Mouse (Mus musculus) thymus, postnatal 10 days (tissue): ENCODE measurements around the gene Atp8a2.
"Not testable (repeated sequence)": the region's sequence is repeated elsewhere in the genome, so short reads cannot be mapped to it uniquely, and the experiment has no call there.

Experiments used
- DNase-seq, 2 experiments: peaks; one replicate each; pipeline ENCODE4 v3.0.0; 2021; ENCODE audit warnings: low spot score in 2 of 2

The Atp8a2 gene

DNA sequence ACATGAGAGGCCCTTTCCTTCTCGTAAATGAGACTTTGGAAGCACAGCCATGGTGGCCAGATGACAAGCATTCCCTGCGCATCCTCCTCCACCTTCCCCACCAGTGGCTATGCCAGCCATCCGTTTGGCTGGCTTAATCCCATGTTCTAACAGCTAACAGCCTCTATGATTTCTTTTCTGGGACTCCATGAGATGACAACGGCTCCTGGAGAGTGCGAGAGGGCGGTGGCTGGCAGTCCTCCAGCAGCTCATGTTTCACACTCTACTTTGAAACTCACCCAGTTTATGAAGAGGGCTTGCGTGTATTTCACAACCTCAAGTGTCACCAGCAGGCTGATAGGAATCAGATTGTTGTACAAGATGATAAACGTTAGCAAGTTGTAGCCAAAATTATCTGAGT is 170.3 kb downstream of the Atp8a2 start:
- DNase-seq, result no peak

DNA sequence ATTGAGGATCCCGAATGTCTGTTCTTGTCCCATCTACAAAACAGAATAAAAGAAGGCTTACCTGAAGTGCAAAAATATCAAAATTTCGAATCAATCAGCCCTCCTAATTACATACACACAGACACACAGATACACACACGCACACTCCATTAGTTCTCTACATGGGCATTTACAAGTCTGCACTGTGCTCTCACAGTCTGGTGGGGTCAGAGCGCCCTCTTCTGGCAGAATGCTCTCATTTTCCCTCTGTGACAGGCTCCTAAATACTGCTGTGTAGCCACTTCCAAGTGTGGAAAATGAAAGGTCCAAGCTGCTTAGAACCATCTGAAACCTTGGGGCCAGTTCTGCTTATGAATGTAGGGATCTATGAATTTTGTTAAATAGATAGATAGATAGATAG is 181.1 kb downstream of the Atp8a2 start:
- peak; percentile 43 to 83 for DNase-seq

DNA sequence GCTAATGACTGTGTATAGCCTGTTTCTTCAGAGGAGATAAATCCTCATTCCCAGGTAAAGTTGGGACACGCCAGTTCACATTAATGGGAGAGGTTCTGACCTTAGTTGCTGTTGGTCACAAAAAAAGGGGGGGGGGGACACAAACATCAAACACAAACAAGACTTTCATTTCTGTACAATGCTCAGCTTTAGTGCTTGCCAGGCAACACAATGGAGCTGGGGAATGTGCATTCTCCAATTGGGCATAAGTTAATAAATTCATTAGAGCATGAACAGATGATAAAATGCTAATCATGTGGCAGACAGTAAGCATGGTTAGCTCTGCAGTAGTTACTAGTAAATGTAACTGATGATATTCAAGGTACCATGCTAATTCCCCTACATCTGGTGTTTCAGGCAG is 195.2 kb downstream of the Atp8a2 start:
- DNase-seq, result no peak

DNA sequence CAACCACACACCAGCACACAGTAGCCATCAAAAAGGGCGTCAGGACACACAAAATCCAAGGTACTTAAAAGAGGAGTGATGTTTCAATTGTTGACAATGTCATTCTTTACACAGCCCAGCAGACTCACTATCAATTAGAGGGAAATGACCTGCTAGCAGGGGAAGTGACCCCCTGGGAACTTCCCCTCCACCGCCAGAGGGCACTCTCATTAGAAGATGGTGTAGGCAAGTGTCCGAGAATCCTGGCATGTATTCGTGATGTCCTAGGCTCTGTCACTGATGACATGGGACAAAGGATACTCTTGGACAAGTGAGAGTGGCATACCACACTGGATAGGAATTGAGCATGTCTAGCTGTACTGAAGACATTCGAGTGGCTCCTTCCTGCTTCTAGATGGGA is 208.1 kb downstream of the Atp8a2 start:
- no peak for DNase-seq

DNA sequence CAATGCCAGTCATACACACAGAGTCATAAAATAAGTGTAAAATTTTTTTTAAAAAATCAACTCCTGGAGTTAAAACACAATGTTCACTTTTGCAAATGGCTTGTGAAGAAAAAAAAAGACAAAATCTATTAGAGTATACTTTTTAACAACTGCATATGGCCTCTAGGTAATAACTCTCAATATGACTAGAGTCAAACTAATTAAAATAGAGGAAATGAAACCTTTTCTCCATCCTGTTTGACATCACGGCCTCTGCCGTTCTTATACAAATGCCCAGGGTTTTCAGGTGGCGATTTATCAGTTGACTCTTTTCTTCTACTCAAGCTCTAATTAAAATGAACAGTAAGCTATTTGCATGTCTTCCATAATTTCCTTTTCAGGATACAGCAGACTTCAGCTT is 209.0 kb downstream of the Atp8a2 start:
- DNase-seq, result no peak

DNA sequence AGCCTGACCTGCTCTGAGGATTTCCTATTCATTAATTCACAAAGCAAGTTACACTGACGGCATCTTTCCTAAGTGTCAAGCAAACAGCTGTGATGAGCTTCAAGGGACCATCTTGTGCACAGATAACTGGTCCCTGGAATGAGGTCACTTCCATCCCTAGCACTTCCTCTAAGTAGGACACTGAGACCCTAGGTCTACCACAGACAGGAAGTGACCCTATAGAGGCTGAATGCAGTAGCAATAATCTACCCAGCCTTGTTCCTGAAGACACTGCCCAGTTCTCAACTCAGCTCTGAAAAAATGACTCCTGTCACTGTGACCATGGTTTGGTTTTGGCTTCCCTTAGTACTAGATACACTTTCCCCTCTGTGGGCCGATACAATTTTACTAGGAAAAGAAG is 219.0 kb downstream of the Atp8a2 start:
- no peak for DNase-seq

DNA sequence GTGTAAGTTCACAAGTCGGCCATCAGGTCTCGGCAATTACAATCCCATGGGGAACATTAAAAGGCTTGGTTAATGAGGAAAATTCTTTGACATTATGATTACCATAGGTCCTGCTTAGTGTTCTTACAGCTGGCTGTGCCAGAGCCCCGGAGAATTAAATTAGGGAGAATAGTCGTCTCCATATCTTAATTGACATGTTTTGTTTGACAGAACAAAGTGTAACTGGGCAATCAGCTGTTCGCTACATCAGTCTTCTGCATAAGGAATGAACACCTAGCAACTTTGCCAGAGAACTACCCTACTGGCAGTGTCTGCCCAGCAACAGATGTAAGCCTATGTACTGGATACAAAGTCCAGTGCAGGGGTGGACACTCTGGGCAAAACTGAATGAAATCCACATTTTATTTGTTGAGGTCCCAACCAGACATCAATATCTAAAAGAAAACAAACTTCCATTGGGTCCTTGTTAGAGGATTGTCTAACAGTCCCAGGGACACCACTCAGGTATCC is 225.7 kb downstream of the Atp8a2 start:
- DNase-seq, result no peak

DNA sequence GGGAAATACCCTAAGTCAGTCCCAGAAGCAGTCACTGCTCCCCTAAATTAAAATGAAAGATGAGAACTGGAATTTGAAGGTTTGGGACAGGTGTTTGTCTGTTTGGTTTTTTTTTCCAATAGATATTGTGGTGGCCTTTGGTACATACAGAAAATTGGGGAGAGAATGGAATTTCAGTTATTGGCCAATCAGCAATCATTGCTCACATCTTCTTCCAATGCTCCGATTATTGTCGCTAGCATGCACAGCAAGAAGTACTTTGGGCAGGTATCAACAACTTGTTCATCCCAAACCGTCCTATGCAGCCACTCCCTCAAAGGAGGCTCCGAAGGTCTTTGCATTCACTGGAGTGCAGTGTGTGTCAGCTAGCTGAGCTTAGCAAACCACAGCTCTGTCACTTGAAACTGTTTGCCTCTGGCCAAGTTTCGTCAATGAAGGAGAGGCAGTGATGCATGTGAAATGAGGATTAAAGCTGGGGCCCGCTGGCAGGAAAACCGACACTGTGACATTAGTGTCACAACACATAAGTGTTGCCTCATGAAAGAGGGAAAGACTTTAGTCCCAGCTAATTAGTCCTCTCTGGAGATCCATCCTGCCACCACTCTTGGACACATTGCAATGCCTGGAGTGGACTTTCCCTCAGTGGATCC is 227.4 kb downstream of the Atp8a2 start:
- DNase-seq, result no peak

DNA sequence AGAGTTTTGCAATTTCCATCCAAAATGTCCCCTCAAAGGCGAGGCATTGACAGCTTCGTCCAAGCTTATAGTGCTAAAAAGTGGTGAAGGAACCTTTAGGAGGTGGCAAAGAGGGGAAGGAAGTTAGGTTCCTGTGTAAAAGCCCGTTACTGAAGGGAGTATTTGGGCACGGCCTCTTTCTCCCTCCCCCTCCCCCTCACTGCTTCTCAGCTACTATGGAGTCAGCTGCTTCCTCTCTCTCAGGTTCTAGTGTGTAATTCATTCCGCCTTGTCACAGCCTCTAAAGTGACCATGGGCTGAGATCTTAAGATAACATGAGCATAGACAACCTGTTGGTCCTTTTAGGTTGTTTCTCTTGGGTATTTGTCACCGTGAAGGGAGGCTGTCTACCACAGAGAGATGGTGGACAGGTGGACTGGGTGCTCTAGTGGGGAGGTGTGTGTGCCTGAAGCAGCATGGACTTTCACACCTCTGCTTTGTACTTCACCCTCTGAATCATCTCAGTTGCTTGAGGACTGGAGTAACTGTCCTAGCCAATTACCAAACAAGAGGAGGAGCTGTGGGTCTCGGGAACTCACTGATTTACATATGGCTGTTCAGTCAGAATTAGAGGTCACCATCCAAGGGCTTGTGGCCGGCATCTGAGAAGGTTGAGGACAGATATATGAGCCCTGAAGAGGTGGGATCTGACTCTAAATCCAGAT is 229.0 kb downstream of the Atp8a2 start:
- DNase-seq, result peak in 1 of 2 experiments; percentile 11

DNA sequence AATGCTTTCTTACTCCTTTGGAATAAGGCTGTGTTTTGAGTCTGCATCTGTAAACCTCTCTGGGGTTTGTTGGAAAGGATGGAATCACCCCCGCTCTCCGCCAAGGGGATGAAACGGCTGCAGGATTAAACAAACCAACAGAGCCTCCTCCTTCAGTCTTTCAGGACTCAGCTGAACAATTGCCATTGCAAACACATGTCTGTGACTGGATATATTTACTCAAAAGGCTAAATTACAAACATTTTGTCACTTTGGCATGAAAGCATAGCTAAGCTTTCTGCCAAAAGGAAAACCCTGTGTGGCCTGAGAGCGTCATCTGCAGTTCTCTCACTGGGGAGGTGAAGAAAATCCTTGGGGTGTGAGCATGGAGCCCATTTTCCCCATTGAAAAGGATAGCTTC is 230.0 kb downstream of the Atp8a2 start:
- DNase-seq, result no peak

DNA sequence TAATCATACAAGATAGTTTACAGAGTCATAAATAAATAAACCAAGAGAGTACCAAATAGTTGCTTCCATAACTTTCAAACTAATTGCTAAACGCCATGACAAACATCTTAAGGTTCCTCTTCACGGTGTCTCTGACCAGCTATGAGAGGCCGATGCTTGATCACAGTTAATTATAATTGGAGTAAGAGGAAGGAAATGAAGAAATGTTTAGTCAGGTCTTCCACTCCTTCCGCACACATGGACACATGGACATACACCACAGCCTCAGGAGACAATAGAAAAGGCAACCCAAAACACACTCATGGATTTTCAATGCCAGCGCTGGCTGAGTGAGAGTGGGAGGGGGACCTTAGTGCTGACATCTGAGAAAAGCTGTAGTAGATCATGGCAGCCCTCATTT is 232.4 kb downstream of the Atp8a2 start:
- no peak for DNase-seq

DNA sequence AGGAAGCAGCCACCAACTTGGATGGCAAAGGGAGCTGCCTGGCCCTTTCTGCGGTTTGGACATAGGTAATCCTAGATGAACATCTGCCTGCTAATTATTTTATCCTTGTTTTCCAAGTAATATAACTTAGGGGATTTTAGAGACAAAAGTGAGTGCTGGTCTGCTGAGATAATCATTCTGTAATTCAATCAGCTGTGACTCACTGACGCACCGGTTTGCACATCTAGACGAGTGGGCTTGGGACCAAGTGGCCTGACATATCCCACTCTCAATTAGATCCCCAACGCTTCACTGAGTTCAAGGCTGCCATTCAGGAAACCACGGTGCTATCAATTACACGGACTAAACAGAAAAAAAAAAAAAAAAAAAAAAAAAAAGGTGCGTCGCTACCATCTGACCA is 236.0 kb downstream of the Atp8a2 start:
- DNase-seq, result no peak

DNA sequence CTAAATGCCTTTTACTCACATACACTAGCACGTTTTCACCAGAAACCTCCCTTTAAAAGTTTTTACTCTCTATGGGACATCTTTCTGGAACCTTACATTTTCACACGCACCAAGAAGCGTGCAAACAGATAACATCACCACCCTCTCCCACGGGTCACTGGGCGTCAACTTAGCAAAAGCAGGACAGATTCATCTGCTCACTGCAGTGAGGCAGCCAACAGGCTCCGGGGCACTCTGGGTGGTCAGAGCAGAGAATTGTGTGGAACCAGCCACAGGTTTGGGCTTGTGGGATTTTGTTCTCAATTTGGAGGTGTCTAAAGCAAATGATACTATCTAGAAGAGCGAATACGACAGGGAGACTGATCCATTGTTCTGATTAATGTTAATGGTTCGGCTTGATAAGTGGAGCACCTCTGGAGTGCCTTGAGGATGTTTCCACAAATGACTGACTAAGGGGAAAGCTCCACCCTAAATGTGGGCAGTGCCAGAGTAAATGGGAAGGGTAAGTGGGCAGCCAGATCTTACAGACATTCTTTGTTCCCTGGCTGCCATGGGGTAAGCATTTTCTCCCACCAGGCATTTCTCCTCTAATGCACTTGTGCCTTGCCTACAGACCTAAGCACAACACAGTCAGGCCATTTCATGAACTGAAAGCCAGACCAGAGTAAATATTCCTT is 236.6 kb downstream of the Atp8a2 start:
- DNase-seq, result no peak

DNA sequence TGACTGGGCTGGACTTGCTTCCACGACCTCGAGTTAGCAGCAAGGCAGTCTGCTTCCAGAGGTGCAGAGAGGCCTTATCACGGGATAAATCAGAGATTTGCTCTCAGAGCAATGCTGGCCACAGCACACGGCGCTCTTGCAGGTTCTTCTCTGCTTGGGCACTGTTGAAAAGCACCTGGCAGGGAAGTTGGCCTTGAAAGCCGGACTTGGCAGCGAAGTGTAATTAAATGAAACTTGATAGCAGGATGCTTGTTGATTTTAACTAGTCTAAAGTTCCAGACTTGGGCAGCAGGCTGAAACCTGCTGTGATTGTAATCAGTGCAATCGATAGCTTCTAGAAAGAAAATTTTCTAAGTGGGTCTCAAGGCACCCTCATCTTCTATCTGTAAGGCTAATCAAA is 237.3 kb downstream of the Atp8a2 start:
- DNase-seq, result no peak

DNA sequence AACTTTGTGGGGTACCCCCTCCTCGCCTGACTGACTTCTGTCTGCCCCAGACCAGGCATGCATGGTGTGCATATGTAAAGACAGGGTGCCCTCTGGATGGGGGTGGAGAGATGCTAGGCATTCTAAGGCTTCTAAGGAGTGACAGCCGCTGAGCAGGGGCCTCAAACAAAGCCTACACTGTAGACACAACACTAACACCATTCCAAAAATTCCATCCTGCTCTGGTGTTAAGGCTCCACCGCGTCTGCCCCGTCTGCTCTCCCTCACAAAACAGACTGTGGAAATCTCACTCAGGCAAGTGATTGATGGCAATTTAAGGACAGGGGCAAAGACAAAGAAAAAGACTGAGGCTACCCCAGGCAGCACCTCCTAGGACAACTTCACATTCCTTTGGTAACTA is 247.0 kb downstream of the Atp8a2 start:
- no peak for DNase-seq

DNA sequence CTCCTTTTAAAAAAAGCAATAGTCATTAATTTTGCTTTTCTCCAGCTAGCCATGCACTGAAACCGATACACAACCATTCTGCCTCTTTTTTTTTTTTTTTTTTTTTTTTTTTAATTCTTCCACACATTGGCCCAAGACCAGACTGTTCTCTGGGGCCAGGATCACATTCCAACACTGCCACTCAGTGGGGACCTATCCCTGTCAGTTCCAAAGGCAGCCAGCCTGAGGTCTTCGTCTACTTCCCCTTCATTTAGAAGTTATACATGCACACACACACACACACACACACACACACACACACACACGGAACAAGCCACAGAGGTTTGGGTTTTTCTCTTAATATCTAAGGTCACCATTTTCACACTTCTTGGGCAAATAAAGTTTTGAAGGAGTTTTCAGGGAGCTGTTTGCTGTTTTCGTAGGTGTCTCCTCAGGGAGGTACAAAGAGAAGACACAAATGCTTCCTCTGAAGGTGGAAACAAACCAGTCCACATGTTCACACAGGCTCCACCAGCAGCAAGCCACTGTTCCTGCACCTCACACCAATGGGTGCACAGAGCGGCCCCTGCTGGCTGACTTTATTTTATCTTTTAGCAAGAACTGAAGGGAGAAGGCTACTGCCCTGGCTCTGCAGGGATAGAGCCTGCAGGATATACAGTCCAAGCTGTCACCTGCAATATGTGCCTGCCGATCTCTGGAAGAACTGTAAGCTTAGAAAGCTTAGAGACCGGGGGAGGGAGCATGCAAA is 253.9 kb downstream of the Atp8a2 start:
- peak; percentile 71 to 89 for DNase-seq

DNA sequence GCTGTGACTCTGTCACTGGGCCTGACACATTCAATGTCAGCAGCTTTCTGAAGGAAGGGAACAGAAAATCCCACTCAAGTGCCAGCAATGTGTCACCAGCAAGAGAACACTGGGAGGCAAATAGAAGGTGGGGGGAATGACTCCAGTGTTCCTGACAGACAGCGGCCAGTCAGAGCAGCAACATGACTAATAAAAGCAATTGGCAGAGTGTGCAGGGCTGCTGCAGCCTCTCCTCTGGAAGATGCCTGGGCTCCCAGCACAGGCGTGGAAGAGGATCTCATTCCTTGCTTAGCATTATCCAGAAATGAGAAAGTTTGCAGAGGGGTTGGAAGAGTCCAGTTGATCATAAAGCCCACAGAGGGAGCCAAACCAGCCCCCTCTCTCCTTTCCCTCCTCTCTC is 254.8 kb downstream of the Atp8a2 start:
- no peak for DNase-seq

DNA sequence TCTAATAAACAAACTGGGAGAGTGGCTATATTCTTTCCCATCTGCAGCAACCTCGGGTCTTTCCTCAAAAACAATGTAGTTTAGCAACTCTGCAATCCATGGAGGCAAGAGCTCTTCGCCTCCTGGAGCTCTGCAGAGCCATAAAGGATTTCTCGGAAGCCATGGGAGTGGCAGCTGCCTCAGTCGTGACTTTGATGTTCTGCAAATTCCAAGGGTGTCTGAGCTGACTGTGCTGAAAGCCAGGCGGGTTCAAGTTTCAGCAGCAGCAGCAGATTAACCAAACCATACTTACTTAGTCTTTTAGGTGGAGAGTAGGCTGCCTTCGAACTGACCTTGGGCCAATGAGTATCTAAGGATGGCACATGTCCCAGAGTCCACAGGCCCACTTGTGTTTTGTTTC is 264.6 kb downstream of the Atp8a2 start:
- no peak for DNase-seq

DNA sequence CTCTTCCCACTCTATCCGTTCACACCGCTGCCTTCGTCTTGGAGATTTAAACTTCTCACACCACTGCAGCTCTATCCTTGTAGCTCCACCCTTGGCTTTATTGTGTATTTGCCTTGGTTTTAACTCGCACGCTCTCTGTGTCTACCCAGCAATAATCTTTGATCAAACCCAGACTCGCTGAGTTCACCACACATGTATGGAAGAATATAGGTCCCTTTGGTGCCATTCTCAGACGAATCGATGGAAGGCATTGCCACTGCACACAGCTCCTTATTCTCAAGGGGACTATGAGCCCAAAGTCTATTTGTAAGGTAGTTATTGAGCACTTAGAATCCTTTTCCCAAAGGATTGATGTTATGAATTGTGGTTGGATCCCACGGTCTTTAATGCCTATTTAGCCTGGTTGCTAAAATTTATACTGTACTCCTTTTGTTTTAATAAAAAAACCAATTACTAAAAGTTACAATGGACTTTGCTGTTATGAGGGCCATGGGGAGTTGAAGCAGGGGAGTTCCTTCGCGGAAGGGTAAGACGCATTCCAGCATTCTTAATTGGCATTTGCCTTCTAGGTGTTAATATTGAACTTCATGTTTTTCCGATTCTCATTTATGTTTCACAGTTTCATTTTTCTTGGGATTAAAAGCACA is 265.4 kb downstream of the Atp8a2 start:
- DNase-seq, result no peak

DNA sequence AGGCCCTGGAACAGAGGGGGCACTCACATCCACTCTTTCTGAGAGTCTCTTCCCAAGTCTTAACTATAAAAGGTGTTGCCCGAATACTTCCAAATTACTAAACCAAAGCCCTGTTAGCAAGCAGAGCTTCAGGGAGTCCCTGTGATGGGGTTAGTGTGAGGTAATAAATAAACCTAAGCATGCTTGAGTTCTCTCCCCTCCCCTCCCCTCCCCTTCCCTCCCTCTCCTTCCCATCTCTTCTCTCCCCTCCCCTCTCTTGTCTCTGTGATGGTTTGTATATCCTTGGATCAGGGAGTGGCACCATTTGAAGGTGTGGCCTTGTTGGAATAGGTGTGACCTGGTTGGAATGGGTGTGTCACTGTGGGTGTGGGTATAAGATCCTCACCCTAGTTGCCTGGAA is 267.8 kb downstream of the Atp8a2 start:
- not testable (repeated sequence) for DNase-seq

DNA sequence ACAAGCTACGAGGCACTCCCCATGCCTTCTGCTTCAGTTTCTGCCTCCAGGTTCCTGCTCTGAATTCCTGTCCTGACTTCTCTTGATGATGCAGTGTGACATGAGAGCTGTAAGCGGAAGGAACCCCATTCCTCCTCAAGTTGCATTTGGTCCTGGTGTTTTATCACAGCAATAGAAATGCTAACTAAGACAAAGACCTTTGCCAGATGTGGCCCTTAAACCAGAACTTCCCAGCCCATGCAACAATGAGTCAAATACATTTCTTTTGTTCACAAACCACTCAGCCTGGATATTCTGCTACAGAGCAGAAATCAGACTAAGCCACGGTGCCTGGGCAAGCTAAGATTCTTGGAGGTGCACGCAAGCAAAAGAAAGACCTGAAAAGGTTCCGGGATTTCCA is 268.2 kb downstream of the Atp8a2 start:
- DNase-seq, result no peak

DNA sequence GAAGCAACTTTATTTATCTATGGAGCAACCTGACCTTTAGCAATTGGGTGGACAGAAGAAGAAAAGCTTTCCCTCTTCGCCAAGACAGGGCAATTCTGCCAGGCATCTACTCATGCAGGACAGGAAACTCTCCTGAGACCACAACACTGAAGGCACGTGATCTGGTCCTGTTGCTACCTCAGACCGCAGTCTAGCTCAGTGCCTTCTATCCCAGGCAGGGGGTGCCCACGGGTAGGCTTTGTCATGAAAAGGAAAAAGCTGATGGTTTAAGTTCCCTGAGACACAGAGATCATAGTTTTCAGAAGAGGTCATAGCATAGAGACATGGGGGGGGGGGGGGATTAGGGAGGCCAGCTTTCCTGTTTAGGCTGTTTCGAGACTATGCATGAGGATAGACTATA is 269.2 kb downstream of the Atp8a2 start:
- DNase-seq, result no peak
